Mouse (Mus musculus) midbrain, embryonic 12.5 days (tissue): ENCODE measurements around the gene Llph. TPM values are rescaled to one million over a fixed set of nuclear protein-coding genes. Genes with fewer than 3 reads are reported as not detected.
"Not testable (repeated sequence)": the region's sequence is repeated elsewhere in the genome, so short reads cannot be mapped to it uniquely, and the experiment has no call there.

ENCODE experiments used
- ATAC-seq: fragments of 200-750 bp; cut with Nextera tagmentation; 2 replicates; pipeline ENCODE4 v1.8.0; 2017; ENCODE audit warnings: low read depth, moderate TSS enrichment, moderate library complexity; ENCODE audit not compliant: low FRiP score
- H3K27ac ChIP-seq: fragments of 300-500 bp; sonication (generic); replicated peaks from 2 replicates; pipeline ENCODE4 v1.5.1; 2016; ENCODE audit warnings: mild to moderate bottlenecking
- H3K27me3 ChIP-seq: fragments of 300-500 bp; sonication (generic); 2 replicates; pipeline ENCODE4 v1.6.1; 2016; ENCODE audit warnings: mild to moderate bottlenecking
- H3K36me3 ChIP-seq: fragments of 300-500 bp; sonication (generic); 2 replicates; pipeline ENCODE4 v1.6.1; 2016
- H3K4me1 ChIP-seq: fragments of 300-500 bp; sonication (generic); 2 replicates; pipeline ENCODE4 v1.6.1; 2016
- H3K4me2 ChIP-seq: fragments of 300-500 bp; sonication (generic); replicated peaks from 2 replicates; pipeline ENCODE4 v1.6.1; 2016; ENCODE audit warnings: mild to moderate bottlenecking, moderate library complexity
- H3K4me3 ChIP-seq: fragments of 300-500 bp; sonication (generic); 2 replicates; pipeline ENCODE4 v1.5.1; 2016; ENCODE audit warnings: mild to moderate bottlenecking
- H3K9ac ChIP-seq: fragments of 300-500 bp; sonication (generic); replicated peaks from 2 replicates; pipeline ENCODE4 v1.6.1; 2016; ENCODE audit warnings: mild to moderate bottlenecking, moderate library complexity
- H3K9me3 ChIP-seq: fragments of 300-500 bp; sonication (generic); 2 replicates; pipeline ENCODE4 v1.6.1; 2016; ENCODE audit warnings: mild to moderate bottlenecking
- WGBS: fragments of 180-500 bp; shearing (Covaris S2); methylation state at CpG from one replicate; pipeline ENCODE4 v1.1.7; 2016; 5-methylcytosine and 5-hydroxymethylcytosine counted together
- polyA plus RNA-seq: library from polyadenylated mRNA; unstranded; fragments of >200 nt; fragmentation: Nextera tagmentation; extraction: Ambion mirVana; gene quantifications from 2 replicates; pipeline ENCODE4 v1.2.1, GENCODE M21; 2016

Llph gene
- polyA plus RNA-seq, 1 experiment from 2014 or later, result 50.0 TPM

GRCm38 (mm10) chr10:120201961-120202402, 24.9 kb upstream of the Llph start, which contains the start of gene Irak3:
TSS of gene Irak3 (minus strand) at chr10:120202130.
- Histone ChIP-seq H3K4me1 (peaks cover 10% of the 10 kb centered on the region), H3K4me3 (peak within 1 kb of the TSS; percentile 52), H3K36me3 (no peaks in the 10 kb centered on the region), H3K9ac (peak within 1 kb of the TSS; percentile 32; the same call in 1 of the 2 replicates), H3K4me2 (peak within 1 kb of the TSS; percentile 81), H3K27ac (no peak within 1 kb of the TSS), H3K9me3 (no peaks in the 10 kb centered on the region), H3K27me3 (peaks cover 42% of the 10 kb centered on the region)
- 0 out of 2 replicates have a peak, but pooled peaks have one; percentile 41 for ATAC-seq
- WGBS, result 3% methylated on average over 13 of the region's 13 CpGs

DNA sequence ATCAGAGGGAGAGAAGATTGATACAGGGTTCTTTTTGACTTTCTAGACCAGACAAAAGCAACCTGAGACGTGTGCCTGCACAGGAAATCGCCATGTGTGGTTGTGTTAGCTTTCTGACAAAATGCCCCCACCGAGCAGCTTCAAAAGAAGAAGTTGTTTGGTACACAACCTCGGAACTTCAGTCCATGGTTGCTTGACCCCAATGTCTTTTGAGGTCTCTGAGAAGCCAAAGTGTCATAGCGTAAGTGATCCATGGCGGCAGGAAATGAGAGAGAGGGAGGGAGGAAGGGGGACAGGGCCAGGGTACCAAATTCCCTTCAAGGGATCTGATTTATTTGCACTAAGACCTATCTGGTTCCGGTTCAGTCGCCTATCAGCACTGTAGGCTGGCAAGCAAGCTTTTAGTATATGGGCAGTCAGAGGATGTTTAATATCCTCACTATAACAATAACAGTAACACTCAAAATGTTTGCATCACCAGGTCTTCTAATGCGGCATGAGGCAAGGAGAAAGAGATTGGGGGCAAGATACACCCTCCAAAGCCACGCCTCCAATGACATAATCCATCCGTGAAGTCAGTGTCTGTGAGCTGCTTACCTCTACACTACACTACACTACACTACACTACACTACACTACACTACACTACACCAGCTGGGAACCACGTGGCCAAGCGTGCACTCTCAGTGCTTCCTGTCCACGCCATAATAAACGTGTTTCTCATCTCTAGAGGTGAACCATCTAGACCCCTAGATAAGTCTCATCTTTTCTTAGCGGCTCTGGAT, 24.2 kb upstream of the Llph start:
- Histone ChIP-seq H3K27me3 (peaks cover 36% of the 10 kb centered on the region), H3K36me3 (no peaks in the 10 kb centered on the region), H3K4me1 (peaks cover 10% of the 10 kb centered on the region), H3K9me3 (no peaks in the 10 kb centered on the region), H3K9ac (no peak overlapping the region), H3K4me2 (no peak overlapping the region), H3K4me3 (no peak overlapping the region), H3K27ac (no peak overlapping the region)
- 75% methylated on average over 16 of the region's 16 CpGs for WGBS
- ATAC-seq, result no peak

DNA sequence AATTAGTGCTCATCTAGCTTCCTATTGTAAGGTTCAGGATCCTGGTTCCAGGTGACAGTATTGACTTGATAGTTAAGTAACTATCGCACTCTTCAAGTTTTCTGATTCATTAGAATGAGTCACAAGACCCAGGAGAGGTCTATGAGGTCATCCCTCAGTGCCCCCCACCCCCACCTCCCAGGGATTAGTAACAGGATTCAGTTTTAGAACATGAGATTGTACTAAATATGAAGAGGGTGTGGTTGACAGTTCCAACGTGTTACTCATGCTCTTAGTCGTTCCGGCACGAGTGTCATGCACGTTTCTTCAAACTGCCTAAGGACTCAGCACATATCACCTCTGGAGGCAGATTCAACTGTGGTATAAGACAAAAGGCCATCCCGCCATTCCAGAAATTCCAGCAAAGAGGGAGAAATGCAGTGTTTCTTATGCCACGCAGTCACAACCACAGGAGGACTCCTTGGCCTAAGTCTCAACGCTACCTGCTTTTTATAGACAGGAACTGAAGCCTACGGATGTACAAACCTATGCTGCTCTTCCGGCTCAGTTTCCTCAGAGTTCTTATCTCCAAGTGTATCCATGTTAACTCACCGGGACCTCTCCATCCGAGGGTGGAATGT, 22.2 kb upstream of the Llph start:
- 86% methylated on average over 13 of the region's 13 CpGs for WGBS
- Histone ChIP-seq H3K4me3 (no peak overlapping the region), H3K4me2 (no peak overlapping the region), H3K27ac (no peak overlapping the region), H3K9me3 (no peaks in the 10 kb centered on the region), H3K9ac (no peak overlapping the region), H3K36me3 (no peaks in the 10 kb centered on the region), H3K27me3 (peaks cover 33% of the 10 kb centered on the region), H3K4me1 (peaks cover 14% of the 10 kb centered on the region)
- no peak for ATAC-seq

- 0 out of 2 replicates have a peak, but pooled peaks cover 5% of the 10 kb centered on the region for H3K36me3 ChIP-seq
- peaks cover 9% of the 10 kb centered on the region for H3K27me3 ChIP-seq
- no peak overlapping the region for H3K9ac ChIP-seq
- H3K27ac ChIP-seq, result no peak overlapping the region
- H3K4me1 ChIP-seq, result peaks cover 9% of the 10 kb centered on the region
- peaks cover 7% of the 10 kb centered on the region for H3K9me3 ChIP-seq
- WGBS, result 88% methylated on average over 8 of the region's 8 CpGs
- H3K4me3 ChIP-seq, result no peak overlapping the region
- no peak overlapping the region for H3K4me2 ChIP-seq
- no peak for ATAC-seq
Observed at GRCm38 (mm10) chr10:120208015-120208414, 18.9 kb upstream of the Llph start.

- WGBS, result 5% methylated on average over 53 of the region's 53 CpGs
- Histone ChIP-seq H3K4me1 (peaks cover 9% of the 10 kb centered on the region), H3K4me3 (peak overlapping the region; percentile 96), H3K9me3 (peaks cover 7% of the 10 kb centered on the region), H3K4me2 (peak overlapping the region; percentile 71), H3K27ac (no peak overlapping the region), H3K27me3 (peaks cover 8% of the 10 kb centered on the region), H3K36me3 (0 out of 2 replicates have a peak, but pooled peaks cover 5% of the 10 kb centered on the region), H3K9ac (peak overlapping the region; percentile 83)
- ATAC-seq, result peak; percentile 94
Observed at GRCm38 (mm10) chr10:120208575-120209538, 18.0 kb upstream of the Llph start.

GRCm38 (mm10) chr10:120209539-120209925, 17.3 kb upstream of the Llph start:
- no peak overlapping the region for H3K27ac ChIP-seq
- H3K36me3 ChIP-seq, result 0 out of 2 replicates have a peak, but pooled peaks cover 5% of the 10 kb centered on the region
- 74% methylated on average over 6 of the region's 6 CpGs for WGBS
- H3K4me3 ChIP-seq, result peak overlapping the region; percentile 96
- H3K9ac ChIP-seq, result 0 out of 2 replicates have a peak overlapping the region, but pooled peaks have one; percentile 83
- peaks cover 8% of the 10 kb centered on the region for H3K27me3 ChIP-seq
- H3K4me2 ChIP-seq, result peak overlapping the region; percentile 71
- peaks cover 9% of the 10 kb centered on the region for H3K4me1 ChIP-seq
- H3K9me3 ChIP-seq, result peaks cover 7% of the 10 kb centered on the region
- no peak for ATAC-seq

GRCm38 (mm10) chr10:120210096-120210495, 16.8 kb upstream of the Llph start:
- 0 out of 2 replicates have a peak overlapping the region, but pooled peaks have one; percentile 96 for H3K4me3 ChIP-seq
- no peak overlapping the region for H3K9ac ChIP-seq
- peaks cover 8% of the 10 kb centered on the region for H3K27me3 ChIP-seq
- no peak overlapping the region for H3K4me2 ChIP-seq
- peaks cover 9% of the 10 kb centered on the region for H3K4me1 ChIP-seq
- no peak overlapping the region for H3K27ac ChIP-seq
- no peak for ATAC-seq
- H3K36me3 ChIP-seq, result 0 out of 2 replicates have a peak, but pooled peaks cover 5% of the 10 kb centered on the region
- 90% methylated on average over 3 of the region's 3 CpGs for WGBS
- H3K9me3 ChIP-seq, result peaks cover 7% of the 10 kb centered on the region

DNA sequence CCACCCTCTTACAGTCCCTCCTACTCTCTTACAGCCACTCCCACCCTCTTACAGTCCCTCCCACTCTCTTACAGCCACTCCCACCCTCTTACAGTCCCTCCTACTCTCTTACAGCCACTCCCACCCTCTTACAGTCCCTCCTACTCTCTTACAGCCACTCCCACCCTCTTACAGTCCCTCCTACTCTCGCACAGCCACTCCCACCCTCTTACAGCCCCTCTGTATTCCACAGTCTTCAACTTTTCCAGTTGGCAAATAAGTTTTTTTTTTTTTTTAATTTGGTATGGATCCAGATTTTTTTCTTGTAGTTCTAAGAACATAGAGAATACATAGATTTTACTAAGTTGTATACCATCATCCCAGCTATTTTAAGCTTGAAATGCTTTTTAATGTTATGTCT, 9.8 kb upstream of the Llph start:
- not testable (repeated sequence) for H3K4me2 ChIP-seq, H3K9ac ChIP-seq, H3K4me3 ChIP-seq, H3K27ac ChIP-seq, H3K27me3 ChIP-seq, ATAC-seq, H3K4me1 ChIP-seq, H3K9me3 ChIP-seq
- 81% methylated on average over 1 of the region's 1 CpGs for WGBS
- peaks cover 12% of the 10 kb centered on the region for H3K36me3 ChIP-seq

GRCm38 (mm10) chr10:120218996-120219395, 7.9 kb upstream of the Llph start:
- no peak overlapping the region for H3K4me2 ChIP-seq
- peaks cover 12% of the 10 kb centered on the region for H3K36me3 ChIP-seq
- H3K9me3 ChIP-seq, result no peaks in the 10 kb centered on the region
- H3K27ac ChIP-seq, result no peak overlapping the region
- WGBS, result 95% methylated on average over 10 of the region's 10 CpGs
- H3K27me3 ChIP-seq, result no peaks in the 10 kb centered on the region
- H3K4me1 ChIP-seq, result no peaks in the 10 kb centered on the region
- ATAC-seq, result no peak
- no peak overlapping the region for H3K9ac ChIP-seq
- H3K4me3 ChIP-seq, result no peak overlapping the region

GRCm38 (mm10) chr10:120219578-120220359, 7.1 kb upstream of the Llph start:
- no peak overlapping the region for H3K4me2 ChIP-seq
- no peaks in the 10 kb centered on the region for H3K4me1 ChIP-seq
- H3K9ac ChIP-seq, result no peak overlapping the region
- 85% methylated on average over 14 of the region's 14 CpGs for WGBS
- no peaks in the 10 kb centered on the region for H3K9me3 ChIP-seq
- peaks cover 17% of the 10 kb centered on the region for H3K36me3 ChIP-seq
- H3K27ac ChIP-seq, result no peak overlapping the region
- no peaks in the 10 kb centered on the region for H3K27me3 ChIP-seq
- ATAC-seq, result no peak
- no peak overlapping the region for H3K4me3 ChIP-seq

DNA sequence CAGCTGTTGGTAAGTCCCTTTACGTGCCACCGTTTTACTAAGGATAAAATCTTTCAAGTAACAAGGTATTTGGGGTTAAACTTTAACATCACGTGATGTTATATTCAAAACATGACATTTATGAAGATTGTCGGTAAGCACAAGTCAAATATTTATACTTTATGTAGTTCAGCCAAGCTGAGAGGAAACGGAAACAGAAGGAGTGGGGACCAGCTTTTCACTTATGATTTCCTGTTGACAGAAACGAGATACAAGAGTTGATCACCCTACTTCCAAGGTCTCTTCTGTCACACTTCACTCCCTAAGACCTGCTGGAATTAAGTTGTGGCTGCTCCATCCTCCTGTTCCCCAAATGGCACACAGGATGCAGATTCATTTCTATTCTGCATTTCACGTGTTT, 6.1 kb upstream of the Llph start:
- H3K9me3 ChIP-seq, result no peaks in the 10 kb centered on the region
- no peak overlapping the region for H3K4me3 ChIP-seq
- WGBS, result 91% methylated on average over 7 of the region's 7 CpGs
- ATAC-seq, result no peak
- no peak overlapping the region for H3K27ac ChIP-seq
- H3K4me1 ChIP-seq, result no peaks in the 10 kb centered on the region
- peaks cover 17% of the 10 kb centered on the region for H3K36me3 ChIP-seq
- H3K9ac ChIP-seq, result no peak overlapping the region
- H3K4me2 ChIP-seq, result no peak overlapping the region
- H3K27me3 ChIP-seq, result no peaks in the 10 kb centered on the region
